Mouse (Mus musculus) induced T-regulatory cell, adult 2 months (primary cell): ENCODE results near the gene Nlgn1.

ENCODE experiments used
- DNase-seq: peaks from one replicate; pipeline ENCODE4 v3.0.0-alpha.2; 2012; ENCODE audit warnings: low read depth

Nlgn1 gene

DNA sequence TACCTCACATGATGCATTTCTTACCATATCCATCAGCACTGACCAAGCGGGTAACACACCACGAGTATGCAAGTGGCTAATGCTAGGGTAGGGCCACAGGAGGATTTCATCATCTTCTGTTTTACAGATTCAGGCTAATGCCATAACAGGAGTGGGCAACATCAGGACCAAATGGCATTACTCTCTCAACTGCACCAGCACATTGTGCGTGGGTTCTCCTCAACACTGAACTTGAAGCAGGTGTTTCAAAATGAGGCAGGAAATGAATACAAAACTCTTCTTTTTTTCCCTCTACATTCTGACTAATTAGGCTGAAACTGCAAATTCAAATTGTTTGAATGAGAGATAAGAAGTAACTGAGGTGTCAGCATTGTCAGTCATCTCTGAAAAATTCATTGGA is 518.9 kb downstream of the Nlgn1 start:
- DNase-seq, result no peak

GRCm38 (mm10) chr3:25807559-25807958 is 524.7 kb downstream of the Nlgn1 start:
- DNase-seq, result no peak

GRCm38 (mm10) chr3:25781651-25782050 is 550.6 kb downstream of the Nlgn1 start:
- no peak for DNase-seq

GRCm38 (mm10) chr3:25775437-25775836 is 556.8 kb downstream of the Nlgn1 start:
- no peak for DNase-seq

- DNase-seq, result no peak
Observed at GRCm38 (mm10) chr3:25773908-25774307, 558.4 kb downstream of the Nlgn1 start.

DNA sequence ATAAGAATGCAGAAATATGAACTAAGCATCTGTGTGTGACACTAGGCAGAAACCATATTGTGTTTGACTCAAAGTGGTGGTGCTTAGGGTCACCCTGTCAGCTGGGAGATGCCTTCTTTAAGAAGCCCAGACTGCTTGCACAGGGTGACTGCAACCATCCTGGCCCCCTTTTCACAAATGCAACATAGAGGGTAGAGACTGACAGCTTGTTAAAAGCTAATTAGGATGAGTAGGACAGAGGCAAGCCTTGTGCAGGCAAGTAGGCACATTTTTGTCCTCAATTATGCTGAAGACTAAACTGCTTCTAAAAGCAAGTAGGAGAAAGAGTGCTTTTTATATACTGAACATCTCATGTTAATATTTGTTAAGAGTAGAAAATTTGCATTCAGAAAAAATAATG is 558.8 kb downstream of the Nlgn1 start:
- DNase-seq, result no peak

GRCm38 (mm10) chr3:25763689-25764088 is 568.6 kb downstream of the Nlgn1 start:
- no peak for DNase-seq

GRCm38 (mm10) chr3:25757813-25758212 is 574.4 kb downstream of the Nlgn1 start:
- DNase-seq, result no peak

DNA sequence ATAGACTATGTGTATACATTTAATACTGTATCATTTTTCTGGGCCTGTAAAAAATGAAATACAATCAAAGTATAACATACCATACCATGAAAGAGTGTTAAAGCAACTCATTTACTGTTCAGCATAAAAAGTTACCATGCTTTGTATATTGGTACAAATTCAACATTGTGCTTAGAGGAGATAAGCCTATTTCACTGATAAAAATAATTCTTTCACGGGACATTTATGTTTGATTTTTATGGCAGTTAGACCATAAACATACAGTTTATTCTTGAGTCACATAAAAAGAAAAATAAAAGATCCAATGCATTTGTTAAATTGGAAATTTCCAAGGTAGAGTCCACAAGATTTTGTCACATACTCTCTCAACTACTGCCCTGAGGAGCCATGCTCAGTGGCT is 608.1 kb downstream of the Nlgn1 start:
- no peak for DNase-seq

- no peak for DNase-seq
Observed at GRCm38 (mm10) chr3:25721464-25721863, 610.8 kb downstream of the Nlgn1 start.

DNA sequence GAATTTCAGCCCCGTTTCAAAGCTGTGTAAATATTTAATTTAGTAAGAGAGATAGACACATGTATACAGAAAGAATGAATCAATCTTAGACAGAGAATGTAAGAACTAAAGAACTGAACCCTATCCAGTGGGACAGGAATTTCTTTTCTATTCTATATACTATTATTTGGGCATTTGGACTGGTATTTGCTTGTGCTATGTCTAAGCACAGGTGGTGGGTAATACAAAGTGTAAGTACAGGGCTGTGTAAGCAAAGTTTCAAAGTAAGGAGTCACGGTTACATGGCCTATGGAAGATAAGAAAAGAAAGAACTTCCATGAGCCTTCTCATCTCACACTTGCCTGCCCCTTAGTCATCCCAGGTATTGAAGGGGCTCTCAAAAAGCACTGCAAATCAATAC is 624.9 kb downstream of the Nlgn1 start:
- DNase-seq, result no peak

- no peak for DNase-seq
Observed at GRCm38 (mm10) chr3:25697231-25697630, 635.0 kb downstream of the Nlgn1 start.

GRCm38 (mm10) chr3:25688789-25689464 is 643.3 kb downstream of the Nlgn1 start:
- no peak for DNase-seq

GRCm38 (mm10) chr3:25683696-25684095 is 648.6 kb downstream of the Nlgn1 start:
- no peak for DNase-seq

DNA sequence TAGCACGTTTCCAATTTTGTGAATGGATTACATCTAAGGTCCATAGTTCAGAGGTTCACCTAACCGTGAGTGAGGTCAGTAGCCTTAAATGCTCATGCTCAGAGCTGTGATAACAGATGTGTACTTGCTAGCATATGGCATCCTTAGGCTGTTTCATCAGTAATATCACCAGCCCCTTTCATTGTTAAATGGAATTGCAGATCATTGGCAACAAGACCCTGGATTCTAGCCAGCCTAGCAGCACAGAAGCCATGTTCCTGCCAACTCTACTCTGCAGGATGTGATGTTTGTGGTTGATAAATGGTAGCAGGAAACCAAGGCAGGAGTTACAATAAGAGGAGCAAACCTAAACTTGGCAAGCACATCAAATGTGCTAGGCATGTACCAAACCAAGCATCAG is 652.9 kb downstream of the Nlgn1 start:
- DNase-seq, result no peak

DNA sequence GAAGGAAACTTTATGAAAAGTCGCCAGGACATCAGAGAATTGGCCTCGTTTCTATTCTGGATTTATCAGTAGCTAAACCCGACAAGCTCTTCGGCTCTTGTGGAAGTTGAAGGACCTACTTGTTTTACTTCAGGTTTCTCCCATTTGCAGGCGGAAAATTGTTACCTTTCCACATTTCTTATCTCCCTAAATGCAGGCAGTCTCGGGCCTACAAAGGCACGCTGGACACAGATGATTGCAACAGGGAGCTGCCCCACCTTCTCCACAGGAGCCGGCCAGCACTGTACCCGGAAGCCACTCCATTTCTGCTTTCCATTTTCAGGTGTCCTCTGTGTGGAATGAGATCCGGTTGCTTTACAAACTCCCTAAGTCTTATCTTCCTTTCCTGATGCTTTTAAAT is 656.4 kb downstream of the Nlgn1 start:
- DNase-seq, result no peak

- peak; percentile 9 for DNase-seq
Observed at GRCm38 (mm10) chr3:25675069-25675468, 657.2 kb downstream of the Nlgn1 start.

DNA sequence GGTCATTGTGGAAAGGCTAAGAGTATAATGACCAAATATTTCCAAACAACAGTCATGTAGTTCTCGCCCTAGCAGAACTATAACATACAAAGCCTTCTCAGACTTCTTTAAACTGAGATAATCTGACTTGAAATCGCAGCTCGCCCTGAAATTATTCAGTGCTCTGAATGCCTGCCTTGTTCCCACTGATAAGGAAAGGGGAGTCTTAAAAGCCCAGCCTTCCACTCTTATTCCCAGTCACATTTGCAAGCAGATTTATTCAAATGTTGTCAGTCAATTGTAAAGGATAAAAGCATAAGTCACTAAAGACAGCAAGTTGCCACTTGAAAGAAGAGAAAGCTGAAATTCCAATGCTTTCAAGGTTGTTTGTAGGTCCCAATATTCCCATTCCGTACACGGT is 658.9 kb downstream of the Nlgn1 start:
- DNase-seq, result no peak

DNA sequence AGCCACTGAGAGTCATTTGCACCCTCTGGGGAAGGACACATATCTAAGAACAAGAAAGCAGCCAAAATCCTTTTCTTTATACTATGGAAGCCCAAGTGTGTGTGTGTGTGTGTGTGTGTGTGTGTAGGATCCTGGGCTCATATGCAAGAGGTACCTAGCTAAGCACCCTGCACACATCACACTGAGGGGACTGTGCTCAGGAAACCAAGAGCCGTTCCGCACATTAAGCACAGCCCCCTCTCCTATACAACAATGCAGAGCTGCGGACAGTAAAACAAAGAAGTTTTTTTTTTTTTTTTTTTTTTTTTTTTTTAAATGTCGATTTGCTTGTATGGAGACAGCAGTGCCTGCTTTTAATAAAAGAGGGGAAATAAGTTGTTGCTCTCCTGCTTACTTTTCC is 659.5 kb downstream of the Nlgn1 start:
- no peak for DNase-seq

DNA sequence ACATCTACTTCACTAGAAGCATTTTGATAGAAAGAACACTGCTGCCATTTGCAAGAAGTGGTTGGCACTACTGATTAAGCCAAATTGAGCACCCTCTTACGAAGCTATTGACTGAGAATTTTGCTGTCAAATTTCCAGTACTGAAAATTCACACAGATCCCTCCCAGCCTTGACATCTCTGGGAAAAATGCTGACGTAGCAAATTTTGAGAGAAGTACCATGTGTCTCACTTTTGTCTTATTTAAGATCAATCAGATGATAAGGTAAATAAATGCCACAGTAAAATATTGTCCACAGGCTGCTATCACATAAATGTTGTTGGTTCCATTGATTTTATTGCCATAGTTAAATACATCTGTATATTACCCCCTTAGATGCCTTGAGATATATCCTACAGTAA is 668.8 kb downstream of the Nlgn1 start:
- DNase-seq, result no peak

GRCm38 (mm10) chr3:25660285-25660684 is 672.0 kb downstream of the Nlgn1 start:
- no peak for DNase-seq

DNA sequence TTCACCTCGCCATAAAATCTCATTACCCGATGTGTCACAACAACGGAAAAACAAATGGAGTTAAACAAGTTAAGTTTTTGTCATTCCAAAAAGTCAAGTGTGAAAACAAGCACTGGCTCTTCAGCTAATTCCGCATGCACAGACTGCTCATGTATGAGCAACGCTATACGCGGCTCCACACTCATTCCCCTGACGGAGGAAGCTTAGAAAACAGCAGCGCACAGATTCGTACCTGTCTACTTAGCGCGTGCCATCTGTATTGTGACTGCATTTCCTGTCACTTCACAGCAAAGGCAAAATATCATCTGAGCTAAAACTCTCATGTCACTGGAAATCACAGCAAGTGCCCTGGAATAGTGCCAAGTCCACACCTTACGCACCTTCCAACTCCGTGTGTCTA is 674.3 kb downstream of the Nlgn1 start:
- no peak for DNase-seq

GRCm38 (mm10) chr3:25657074-25657473 is 675.2 kb downstream of the Nlgn1 start:
- no peak for DNase-seq

- DNase-seq, result no peak
Observed at GRCm38 (mm10) chr3:25653010-25653409, 679.2 kb downstream of the Nlgn1 start.
